Mouse (Mus musculus): ENCODE measurements at regions not wholly inside any gene's neighbourhood (a gene's known extent, or its start where the extent isn't known, plus 50 kb on each side); places are given as distances from the start of the nearest gene placed in this dataset.
A peak's percentile ranks its signal among the peaks of the same experiment; 100 is the strongest.

DNA sequence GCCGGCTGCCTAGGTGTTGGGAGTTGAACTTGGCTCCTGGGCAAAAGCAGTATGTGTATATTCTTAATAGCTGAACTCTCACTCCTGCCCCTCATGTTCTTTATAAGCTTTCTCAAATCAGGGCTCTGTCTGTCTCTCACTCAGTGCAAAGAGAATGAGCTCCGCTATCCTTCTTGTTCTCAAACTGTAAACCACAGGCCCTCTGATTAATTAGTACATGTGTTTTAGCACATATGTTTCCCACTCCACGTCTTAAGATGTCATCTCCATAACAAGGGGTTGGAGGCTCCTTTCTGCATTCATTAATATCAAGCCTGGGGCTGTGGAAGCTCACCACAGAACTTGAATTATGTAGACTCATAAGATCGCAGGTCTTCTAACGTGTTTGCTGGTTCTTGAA lies 104.7 kb downstream of the Nsun3 start:
- no peak for DNase-seq
- no peak overlapping the region for H3K27ac ChIP-seq
- intact Hi-C loops (cut with DNase I) = no loop called here
- no peak for TF ChIP-seq CTCF (IDR thresholded peaks at IDR 0.05)
- H3K4me3 ChIP-seq = no peak overlapping the region

DNA sequence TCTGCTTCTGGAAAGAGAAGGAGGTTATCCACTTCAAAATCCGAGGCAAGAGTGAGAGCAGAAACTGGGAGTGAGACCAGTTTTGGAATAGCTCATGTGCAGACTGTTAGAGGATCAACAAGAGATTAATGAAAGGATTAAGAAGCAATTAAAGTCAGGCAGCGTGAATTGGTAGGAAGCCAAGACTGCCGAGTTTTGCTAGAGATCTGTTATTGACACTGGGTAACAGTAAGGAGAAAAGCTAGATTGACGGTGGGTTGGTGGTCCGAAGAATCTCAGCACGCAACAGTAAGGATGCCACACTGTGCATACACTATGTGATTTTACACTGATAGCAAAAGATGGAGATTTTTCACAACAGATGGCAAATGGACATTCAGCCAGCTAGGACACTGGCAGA lies 109.8 kb downstream of the Nsun3 start:
- intact Hi-C loops (cut with DNase I) = no loop called here
- H3K4me3 ChIP-seq = no peak overlapping the region
- no peak overlapping the region for H3K27ac ChIP-seq
- DNase-seq = no peak
- TF ChIP-seq CTCF (IDR thresholded peaks at IDR 0.05) = no peak

DNA sequence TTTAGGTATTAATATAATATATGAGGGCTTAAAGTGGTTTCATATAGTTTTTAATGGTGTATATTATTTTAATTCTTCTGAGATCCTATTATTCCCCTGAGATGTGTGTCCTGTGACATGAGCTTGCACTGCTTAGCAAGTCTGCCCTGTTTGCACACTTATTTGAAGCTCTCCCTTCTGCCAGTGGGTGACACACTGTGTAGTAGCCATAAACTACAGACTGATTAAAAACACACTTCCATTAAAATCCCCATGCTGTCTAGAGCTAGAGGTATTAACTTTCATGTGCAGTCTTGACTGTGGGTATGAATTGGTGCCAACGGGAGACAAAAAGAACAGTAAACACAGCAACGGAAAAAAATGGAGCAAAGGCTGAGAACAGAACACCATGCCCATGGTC lies 129.2 kb downstream of the Nsun3 start:
- H3K27ac ChIP-seq = no peak overlapping the region
- TF ChIP-seq CTCF (IDR thresholded peaks at IDR 0.05) = no peak
- no peak overlapping the region for H3K4me3 ChIP-seq
- intact Hi-C loops (cut with DNase I) = no loop called here
- DNase-seq = no peak

DNA sequence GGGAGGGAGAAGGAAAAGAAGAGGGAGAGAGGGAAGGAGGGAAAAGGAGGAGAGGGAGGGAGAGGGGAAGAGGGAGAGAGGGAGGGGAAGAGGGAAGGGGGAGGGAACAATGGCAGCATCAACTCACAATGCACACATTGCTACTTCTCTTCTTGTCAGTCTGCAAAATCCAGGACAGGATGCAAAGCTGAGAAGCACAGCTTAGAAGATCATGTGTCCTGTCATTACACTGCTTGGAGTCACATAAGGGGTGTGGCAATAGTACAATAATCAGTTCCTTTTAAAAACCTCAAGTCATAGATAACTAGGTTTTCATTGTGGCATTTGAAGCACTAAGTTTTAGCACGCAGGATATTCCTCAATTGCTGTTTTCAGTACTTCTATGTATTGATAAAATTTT lies 132.2 kb downstream of the Nsun3 start:
- intact Hi-C loops (cut with DNase I) = no loop called here
- Histone ChIP-seq H3K27ac (no peak overlapping the region), H3K4me3 (no peak overlapping the region)
- TF ChIP-seq CTCF (IDR thresholded peaks at IDR 0.05) = no peak
- no peak for DNase-seq

DNA sequence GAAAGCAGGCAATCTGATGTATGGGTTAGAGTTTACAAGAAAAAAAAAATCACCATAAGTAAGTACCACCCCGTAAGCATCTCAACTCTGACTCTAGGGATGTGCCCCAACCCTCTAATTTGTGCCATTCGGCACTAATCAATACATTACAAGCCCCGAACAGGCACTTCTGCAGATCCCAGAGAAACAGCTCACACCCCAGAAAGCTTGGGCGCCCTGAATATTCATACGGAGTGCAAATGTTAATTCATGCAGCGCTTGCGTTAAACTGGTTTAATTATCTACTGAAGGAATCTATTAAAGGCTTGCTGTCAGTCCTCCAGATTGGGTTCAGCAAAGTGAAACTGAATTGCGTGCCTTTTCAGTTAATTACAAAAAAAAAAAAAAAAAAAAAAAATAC lies 132.8 kb downstream of the Nsun3 start:
- TF ChIP-seq CTCF (IDR thresholded peaks at IDR 0.05) = no peak
- H3K27ac ChIP-seq = no peak overlapping the region
- peak overlapping the region; percentile 56 for H3K4me3 ChIP-seq
- intact Hi-C loops (cut with DNase I) = no loop called here
- DNase-seq = no peak

DNA sequence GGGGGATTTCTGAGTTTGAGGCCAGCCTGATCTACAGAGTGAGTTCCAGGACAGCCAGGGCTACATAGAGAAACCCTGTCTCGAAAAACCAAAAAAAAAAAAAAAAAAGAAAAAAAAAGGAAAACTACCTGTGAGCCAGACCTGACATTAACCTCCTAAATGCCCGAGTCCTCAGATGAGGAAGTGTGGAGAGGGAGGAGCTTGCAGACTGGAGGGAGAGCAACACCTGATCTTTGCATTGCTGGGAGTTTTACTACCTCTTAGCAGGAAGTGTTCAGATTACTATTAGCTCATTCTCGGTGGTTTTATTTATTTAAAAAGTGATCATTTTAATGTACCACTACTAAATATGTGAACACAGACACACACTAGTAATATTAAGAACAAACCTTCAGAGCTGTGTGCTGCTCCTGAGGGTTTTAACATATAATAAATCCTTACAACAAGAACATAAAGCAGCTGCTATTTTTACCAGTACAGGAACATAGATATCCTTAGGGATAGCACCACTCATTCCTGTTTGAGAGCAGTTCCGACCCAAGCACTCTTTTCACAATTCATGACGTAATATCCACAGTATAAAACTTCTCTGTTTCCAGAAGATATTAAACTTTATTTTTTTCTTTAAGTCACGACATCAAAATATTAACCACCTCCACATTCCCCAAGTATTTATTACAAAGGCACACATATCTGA lies 133.7 kb downstream of the Nsun3 start:
- intact Hi-C loops (cut with DNase I) = no loop called here
- Histone ChIP-seq H3K27ac (no peak overlapping the region), H3K4me3 (no peak overlapping the region)
- DNase-seq = no peak
- no peak for TF ChIP-seq CTCF (IDR thresholded peaks at IDR 0.05)

DNA sequence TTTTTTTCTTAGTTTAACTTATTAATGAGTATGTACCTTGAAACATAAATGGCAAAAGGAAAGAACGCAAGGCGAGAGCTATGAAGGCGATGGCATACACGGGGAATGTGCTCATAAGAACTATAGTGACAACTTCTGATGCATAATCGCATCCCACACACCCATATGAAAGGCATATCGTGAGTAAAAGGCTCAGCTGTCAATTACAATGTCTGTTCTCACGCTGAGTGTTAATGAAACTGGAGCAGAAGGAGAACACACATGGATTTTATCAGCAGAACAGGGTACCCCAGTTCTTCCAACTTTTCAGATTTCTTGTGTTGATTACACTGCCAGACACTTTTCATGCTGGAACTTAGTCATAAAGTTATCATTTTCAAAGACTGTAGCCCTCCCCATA lies 135.8 kb downstream of the Nsun3 start:
- no peak for TF ChIP-seq CTCF (IDR thresholded peaks at IDR 0.05)
- DNase-seq = no peak
- Histone ChIP-seq H3K4me3 (no peak overlapping the region), H3K27ac (no peak overlapping the region)
- intact Hi-C loops (cut with DNase I) = no loop called here

DNA sequence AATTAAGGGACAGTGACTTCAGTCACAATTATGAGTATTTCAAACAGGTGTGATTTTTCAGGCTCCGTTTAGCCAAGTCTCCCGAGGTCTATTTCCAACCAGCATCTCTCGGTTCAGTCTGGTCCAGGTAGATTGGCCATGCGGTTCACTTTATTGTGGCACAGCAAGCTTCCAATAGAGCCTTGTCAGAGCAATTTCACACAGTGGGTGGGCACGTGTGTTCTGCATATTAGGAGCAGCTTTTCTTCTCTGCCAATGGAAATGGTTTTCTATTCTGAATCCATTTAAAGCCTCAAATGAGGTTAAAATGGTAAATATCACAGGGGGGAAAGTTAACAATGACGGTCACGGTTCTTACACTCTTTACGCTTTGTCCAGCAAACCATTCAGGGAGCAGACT lies 138.3 kb downstream of the Nsun3 start:
- intact Hi-C loops (cut with DNase I) = no loop called here
- DNase-seq = no peak
- Histone ChIP-seq H3K4me3 (no peak overlapping the region), H3K27ac (no peak overlapping the region)
- no peak for TF ChIP-seq CTCF (IDR thresholded peaks at IDR 0.05)

DNA sequence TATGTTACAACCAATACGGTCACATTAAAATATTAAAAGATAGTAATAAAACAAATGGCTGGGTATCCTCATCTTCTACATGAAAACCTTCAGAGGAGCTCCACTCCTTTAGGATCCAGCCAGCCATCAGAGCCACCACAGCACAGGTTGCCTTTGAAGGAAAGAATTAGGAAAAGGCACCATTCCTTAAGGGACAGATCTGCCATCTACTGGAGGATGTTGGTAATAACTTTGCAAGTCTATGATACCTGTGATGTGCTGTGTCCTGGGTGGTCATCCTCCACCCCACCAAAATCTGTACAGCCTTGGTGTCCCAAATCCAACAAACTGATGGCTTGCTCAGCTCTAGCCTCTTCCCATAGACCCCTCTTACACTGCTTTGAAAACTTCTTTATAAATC lies 140.5 kb downstream of the Nsun3 start:
- H3K4me3 ChIP-seq = no peak overlapping the region
- intact Hi-C loops (cut with DNase I) = no loop called here
- DNase-seq = no peak
- peak; percentile 44 for TF ChIP-seq CTCF (IDR thresholded peaks at IDR 0.05)
- H3K27ac ChIP-seq = no peak overlapping the region

DNA sequence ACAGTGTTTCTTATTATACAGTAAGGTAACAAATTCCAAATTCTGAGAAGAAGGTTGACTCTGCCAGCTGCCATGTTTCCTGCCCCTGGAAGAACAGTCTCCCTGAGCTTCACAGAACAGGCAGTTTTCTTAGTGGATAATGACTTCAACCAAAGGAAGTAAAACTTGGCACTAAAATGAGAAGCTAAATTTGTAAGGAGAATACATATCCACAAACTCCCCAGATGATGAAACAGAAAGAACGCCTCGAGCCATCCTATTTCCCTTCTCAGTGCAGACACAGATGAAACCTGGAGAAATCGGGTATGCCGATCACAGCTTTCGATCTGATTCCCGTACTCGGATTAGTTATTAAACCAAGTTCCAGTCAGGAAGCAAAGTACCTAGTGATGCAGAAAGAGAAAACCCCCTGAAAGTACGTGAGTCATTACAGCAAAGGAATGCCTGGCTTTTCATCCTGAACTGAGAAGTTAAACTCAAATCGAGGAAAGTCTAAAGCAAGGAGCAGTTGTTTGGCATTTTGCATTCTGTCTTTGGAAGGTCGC lies 143.7 kb downstream of the Nsun3 start:
- no peak for DNase-seq
- no peak overlapping the region for H3K27ac ChIP-seq
- H3K4me3 ChIP-seq = no peak overlapping the region
- no peak for TF ChIP-seq CTCF (IDR thresholded peaks at IDR 0.05)
- intact Hi-C loops (cut with DNase I) = no loop called here

DNA sequence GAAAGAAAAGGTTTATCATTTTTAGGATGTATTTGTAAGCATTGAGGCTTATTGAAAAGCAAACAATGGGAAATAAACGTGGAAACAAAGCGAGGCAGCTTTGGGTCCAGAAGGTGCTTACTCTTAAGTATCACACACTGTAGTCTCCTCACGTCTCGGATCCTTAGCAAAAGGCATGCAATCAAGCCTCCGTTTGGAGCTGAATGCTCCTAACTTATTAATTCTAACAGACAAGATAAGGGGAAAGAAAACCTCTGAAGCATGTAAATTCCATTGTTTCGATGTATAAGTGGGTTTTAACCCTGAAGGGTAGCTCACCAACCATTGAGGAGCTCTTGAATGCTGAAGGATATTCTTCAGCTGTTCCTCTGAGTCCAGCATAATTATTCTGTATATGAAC lies 162.7 kb downstream of the Nsun3 start:
- Histone ChIP-seq H3K4me3 (no peak overlapping the region), H3K27ac (no peak overlapping the region)
- no peak for DNase-seq
- intact Hi-C loops (cut with DNase I) = no loop called here
- no peak for TF ChIP-seq CTCF (IDR thresholded peaks at IDR 0.05)

DNA sequence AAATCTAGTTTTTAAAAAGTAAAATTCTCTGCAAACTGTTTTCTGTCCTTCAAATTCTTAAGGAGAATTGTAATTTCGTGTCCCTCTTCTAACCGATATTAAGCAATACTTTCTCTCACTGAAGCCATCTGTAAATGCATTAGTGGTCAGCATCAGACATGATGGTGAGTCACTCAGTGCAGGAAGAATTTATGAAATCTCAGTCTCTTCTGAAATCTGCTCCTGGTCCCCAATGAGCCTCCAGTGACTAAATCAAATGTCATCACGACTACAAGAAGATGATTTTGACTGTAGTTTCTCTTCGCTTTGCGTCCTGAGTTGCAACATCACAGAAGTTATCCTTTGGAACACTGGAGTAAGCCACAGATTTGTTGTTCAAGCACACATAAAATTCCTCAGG lies 175.7 kb downstream of the Nsun3 start:
- DNase-seq = no peak
- H3K27ac ChIP-seq = no peak overlapping the region
- intact Hi-C loops (cut with DNase I) = no loop called here
- TF ChIP-seq CTCF (IDR thresholded peaks at IDR 0.05) = no peak
- no peak overlapping the region for H3K4me3 ChIP-seq

DNA sequence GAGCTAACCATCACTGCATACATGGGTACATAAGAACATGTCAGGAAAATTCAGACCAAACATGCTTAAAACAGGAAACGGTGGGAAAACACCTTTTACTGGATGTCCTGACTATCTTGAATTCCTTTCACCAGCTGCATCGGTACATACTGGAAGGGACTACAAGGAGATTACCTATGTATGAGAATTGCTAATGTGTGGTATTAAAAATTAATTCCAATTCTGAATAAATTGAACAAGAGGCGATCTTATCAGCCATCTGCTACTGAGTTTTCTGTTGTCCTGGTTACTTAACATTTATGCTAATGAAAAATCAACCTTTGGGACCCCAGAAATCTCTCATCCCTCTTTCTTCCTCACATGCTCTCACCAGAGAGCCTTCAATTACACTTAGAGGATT lies 178.0 kb downstream of the Nsun3 start:
- H3K27ac ChIP-seq = no peak overlapping the region
- no peak for DNase-seq
- intact Hi-C loops (cut with DNase I) = no loop called here
- H3K4me3 ChIP-seq = no peak overlapping the region
- TF ChIP-seq CTCF (IDR thresholded peaks at IDR 0.05) = no peak

DNA sequence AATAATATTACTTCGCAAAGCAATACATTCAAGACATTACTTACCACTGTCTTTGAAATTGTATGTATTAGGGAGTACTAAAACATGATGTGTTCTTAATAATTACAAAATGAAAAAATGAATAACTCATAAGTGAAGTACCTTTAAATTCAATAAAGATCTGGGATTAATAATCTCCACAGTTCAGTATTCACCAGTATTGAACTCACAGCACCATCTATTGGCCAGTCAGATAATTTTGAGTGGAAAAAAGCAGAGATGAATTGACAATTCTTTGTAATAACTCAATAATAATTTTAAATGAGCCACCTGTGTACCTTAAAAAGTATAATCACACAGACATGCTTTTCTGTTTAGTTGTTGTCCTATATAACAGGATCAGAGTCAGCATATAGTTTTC lies 180.7 kb downstream of the Nsun3 start:
- Histone ChIP-seq H3K27ac (no peak overlapping the region), H3K4me3 (no peak overlapping the region)
- DNase-seq = no peak
- TF ChIP-seq CTCF (IDR thresholded peaks at IDR 0.05) = no peak
- intact Hi-C loops (cut with DNase I) = no loop called here

All from gastrocnemius, adult 2 months (tissue).